Mouse (Mus musculus) hindbrain, embryonic 13.5 days (tissue): Measurements from ENCODE around the gene Ankrd13c. TPM values are rescaled to one million over a fixed set of nuclear protein-coding genes. Genes with fewer than 3 reads are reported as not detected.

Experiments used
- ATAC-seq: fragments of 200-750 bp; cut with Nextera tagmentation; 2 replicates; pipeline ENCODE4 v1.8.0; 2017; ENCODE audit warnings: moderate TSS enrichment; ENCODE audit not compliant: low FRiP score
- H3K27ac ChIP-seq: fragments of 300-500 bp; sonication (generic); 2 replicates; pipeline ENCODE4 v1.5.1; 2015; ENCODE audit warnings: inconsistent platforms, mild to moderate bottlenecking, moderate library complexity
- H3K27me3 ChIP-seq: fragments of 300-500 bp; sonication (generic); 2 replicates; pipeline ENCODE4 v1.6.1; 2015; ENCODE audit warnings: mild to moderate bottlenecking, inconsistent platforms
- H3K36me3 ChIP-seq: fragments of 300-500 bp; sonication (generic); 2 replicates; pipeline ENCODE4 v1.6.1; 2015; ENCODE audit warnings: mild to moderate bottlenecking, inconsistent platforms
- H3K4me1 ChIP-seq: fragments of 300-500 bp; sonication (generic); replicated peaks from 2 replicates; pipeline ENCODE4 v1.6.1; 2015; ENCODE audit warnings: inconsistent platforms
- H3K4me2 ChIP-seq: fragments of 300-500 bp; sonication (generic); 2 replicates; pipeline ENCODE4 v1.6.1; 2015; ENCODE audit warnings: inconsistent platforms, mild to moderate bottlenecking, moderate library complexity
- H3K4me3 ChIP-seq: fragments of 300-500 bp; sonication (generic); 2 replicates; pipeline ENCODE4 v1.5.1; 2015; ENCODE audit warnings: mild to moderate bottlenecking, inconsistent platforms
- H3K9ac ChIP-seq: fragments of 300-500 bp; sonication (generic); 2 replicates; pipeline ENCODE4 v1.6.1; 2015; ENCODE audit warnings: mild to moderate bottlenecking, inconsistent platforms
- H3K9me3 ChIP-seq: fragments of 300-500 bp; sonication (generic); 2 replicates; pipeline ENCODE4 v1.6.1; 2016; ENCODE audit warnings: inconsistent platforms
- WGBS: fragments of 180-500 bp; shearing (Covaris S2); methylation state at CpG from one replicate; pipeline ENCODE4 v1.1.7; 2015; 5-methylcytosine and 5-hydroxymethylcytosine counted together
- polyA plus RNA-seq: library from polyadenylated mRNA; unstranded; fragments of >200 nt; fragmentation: Nextera tagmentation; extraction: Ambion mirVana; gene quantifications from 2 replicates; pipeline ENCODE4 v1.2.1, GENCODE M21; 2015

Gene Ankrd13c
- 22.9 and 23.0 TPM in 2 replicates for polyA plus RNA-seq

DNA sequence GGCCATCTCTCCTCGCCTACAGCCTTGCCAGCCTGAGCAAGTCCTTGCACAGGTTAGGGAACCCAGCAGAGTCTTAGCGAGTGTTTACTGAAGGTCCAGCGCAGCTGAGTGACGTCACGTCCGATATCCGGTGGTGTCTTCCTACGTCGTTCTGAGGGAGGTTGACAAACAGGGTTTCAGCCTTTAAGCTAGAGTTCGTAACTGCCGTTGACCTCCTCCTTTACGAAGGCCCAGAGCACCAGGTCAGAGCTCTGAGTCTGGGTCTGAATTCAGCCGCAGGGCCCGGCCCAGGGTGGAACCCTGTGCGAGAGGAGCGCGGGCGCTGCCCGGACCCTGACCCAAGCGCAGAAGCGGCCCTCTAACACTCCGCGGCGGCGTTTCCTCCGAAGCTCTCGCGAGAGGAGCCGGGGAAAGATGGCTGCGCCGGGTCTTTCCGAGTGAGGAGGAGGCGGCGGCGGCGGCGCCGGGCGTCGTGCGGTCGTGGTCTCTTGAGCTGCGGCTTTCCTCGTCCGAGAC is at the start of gene Ankrd13c:
Gene Ankrd13c, plus strand, starts transcription at position 397 of the 516 bp plus-strand sequence.
- Histone ChIP-seq H3K4me3 (peak within 1 kb of the TSS; percentile 99), H3K9ac (peak within 1 kb of the TSS; percentile 99), H3K4me2 (peak within 1 kb of the TSS; percentile 97), H3K27me3 (peaks cover 4% of the 10 kb centered on the region), H3K36me3 (no peaks in the 10 kb centered on the region), H3K9me3 (no peaks in the 10 kb centered on the region), H3K4me1 (peaks cover 38% of the 10 kb centered on the region), H3K27ac (peak within 1 kb of the TSS; percentile 99)
- WGBS: under 1% methylated on average over 45 of the region's 45 CpGs
- peak; percentile 99 for ATAC-seq

DNA sequence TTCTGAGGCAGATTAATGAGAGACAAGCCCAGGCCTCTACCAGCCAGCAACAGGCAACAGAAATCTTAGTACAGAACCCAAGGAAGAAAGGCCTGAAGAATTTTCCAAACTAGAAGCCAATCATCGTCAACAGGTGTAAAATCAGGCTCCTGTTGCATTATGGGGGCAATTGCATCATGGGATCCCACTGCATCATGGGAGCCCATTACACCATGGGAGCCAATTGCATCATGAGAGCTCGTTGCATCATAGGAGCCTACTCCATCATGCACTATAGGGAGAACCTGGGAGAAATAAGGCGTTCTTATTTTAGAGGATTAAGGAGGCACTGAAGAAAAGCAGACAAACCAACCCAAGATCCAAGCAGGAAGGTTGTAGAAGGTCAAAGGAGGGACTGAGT is 49.4 kb upstream of the Ankrd13c start:
- Histone ChIP-seq H3K9ac (no peak overlapping the region), H3K27me3 (no peaks in the 10 kb centered on the region), H3K36me3 (no peaks in the 10 kb centered on the region), H3K27ac (no peak overlapping the region), H3K9me3 (no peaks in the 10 kb centered on the region), H3K4me1 (no peaks in the 10 kb centered on the region), H3K4me3 (no peak overlapping the region), H3K4me2 (no peak overlapping the region)
- WGBS: 87% methylated on average over 3 of the region's 3 CpGs
- no peak for ATAC-seq

GRCm38 (mm10) chr3:157899986-157900385 is 47.1 kb upstream of the Ankrd13c start:
- no peak overlapping the region for H3K9ac ChIP-seq
- H3K36me3 ChIP-seq: no peaks in the 10 kb centered on the region
- no peak overlapping the region for H3K27ac ChIP-seq
- ATAC-seq: no peak
- no peaks in the 10 kb centered on the region for H3K27me3 ChIP-seq
- no peak overlapping the region for H3K4me3 ChIP-seq
- H3K9me3 ChIP-seq: no peaks in the 10 kb centered on the region
- WGBS: 94% methylated on average over 1 of the region's 1 CpGs
- no peaks in the 10 kb centered on the region for H3K4me1 ChIP-seq
- no peak overlapping the region for H3K4me2 ChIP-seq

- H3K4me3 ChIP-seq: no peak overlapping the region
- no peaks in the 10 kb centered on the region for H3K36me3 ChIP-seq
- no peak overlapping the region for H3K27ac ChIP-seq
- no peaks in the 10 kb centered on the region for H3K9me3 ChIP-seq
- H3K27me3 ChIP-seq: no peaks in the 10 kb centered on the region
- ATAC-seq: no peak
- H3K4me2 ChIP-seq: no peak overlapping the region
- WGBS: 88% methylated on average over 5 of the region's 5 CpGs
- no peaks in the 10 kb centered on the region for H3K4me1 ChIP-seq
- H3K9ac ChIP-seq: no peak overlapping the region
These were observed 45.3 kb upstream of the Ankrd13c start for GRCm38 (mm10) chr3:157901721-157902120.

DNA sequence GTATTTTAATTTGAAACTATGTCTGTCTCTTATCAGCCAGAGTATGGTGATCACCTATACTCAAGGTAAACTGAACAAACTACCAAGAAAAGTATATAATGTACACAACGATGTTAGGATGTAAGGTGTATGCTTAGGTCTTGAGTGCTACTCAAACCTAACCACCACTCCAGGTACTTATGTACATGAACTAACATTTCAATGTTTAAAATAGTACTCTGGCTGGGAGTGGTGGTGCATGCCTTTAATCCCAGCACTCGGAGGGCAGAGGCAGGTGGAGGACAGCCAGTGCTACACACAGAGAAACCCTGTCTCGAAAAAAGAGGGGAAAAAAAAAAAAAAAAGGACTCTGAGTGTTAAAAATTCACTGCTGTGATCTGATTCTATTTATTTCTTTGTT is 38.9 kb upstream of the Ankrd13c start:
- ATAC-seq: no peak
- WGBS: 89% methylated on average over 3 of the region's 3 CpGs
- no peak overlapping the region for H3K9ac ChIP-seq
- no peaks in the 10 kb centered on the region for H3K4me1 ChIP-seq
- no peak overlapping the region for H3K4me3 ChIP-seq
- no peaks in the 10 kb centered on the region for H3K9me3 ChIP-seq
- no peaks in the 10 kb centered on the region for H3K36me3 ChIP-seq
- no peaks in the 10 kb centered on the region for H3K27me3 ChIP-seq
- no peak overlapping the region for H3K27ac ChIP-seq
- H3K4me2 ChIP-seq: no peak overlapping the region

DNA sequence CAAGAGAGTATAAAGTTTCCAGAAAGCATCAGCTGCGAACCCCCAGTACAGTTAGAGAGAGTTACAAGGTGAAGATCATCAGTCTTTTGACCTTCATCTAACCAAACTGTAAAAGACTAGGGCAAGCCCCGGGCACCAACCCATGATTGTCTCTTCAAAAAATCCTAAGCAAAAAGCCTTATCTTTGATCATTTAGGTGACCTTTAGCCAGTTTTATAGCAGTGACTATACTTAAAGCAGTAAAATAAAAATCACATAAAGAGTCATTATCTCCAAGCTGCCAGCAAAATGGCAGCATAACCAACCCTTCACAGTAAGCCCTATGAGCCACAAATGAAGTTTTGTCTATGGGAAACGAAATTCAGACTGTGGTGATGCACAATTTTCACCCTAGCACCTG is 36.8 kb upstream of the Ankrd13c start:
- 81% methylated on average over 3 of the region's 3 CpGs for WGBS

GRCm38 (mm10) chr3:157912155-157912554 is 34.9 kb upstream of the Ankrd13c start:
- Histone ChIP-seq H3K27me3 (no peaks in the 10 kb centered on the region), H3K4me2 (no peak overlapping the region), H3K27ac (no peak overlapping the region), H3K4me3 (no peak overlapping the region), H3K9me3 (no peaks in the 10 kb centered on the region), H3K36me3 (no peaks in the 10 kb centered on the region), H3K9ac (no peak overlapping the region), H3K4me1 (no peaks in the 10 kb centered on the region)
- WGBS: 94% methylated on average over 2 of the region's 2 CpGs
- no peak for ATAC-seq

More for the DNA sequence above, 36.8 kb upstream of the Ankrd13c start:
- H3K9me3 ChIP-seq: no peaks in the 10 kb centered on the region
- H3K9ac ChIP-seq: no peak overlapping the region
- no peaks in the 10 kb centered on the region for H3K27me3 ChIP-seq
- H3K27ac ChIP-seq: no peak overlapping the region
- H3K36me3 ChIP-seq: no peaks in the 10 kb centered on the region
- H3K4me3 ChIP-seq: no peak overlapping the region
- H3K4me2 ChIP-seq: no peak overlapping the region
- ATAC-seq: no peak
- H3K4me1 ChIP-seq: no peaks in the 10 kb centered on the region

GRCm38 (mm10) chr3:157916336-157916735 is 30.7 kb upstream of the Ankrd13c start:
- H3K9ac ChIP-seq: no peak overlapping the region
- WGBS: 72% methylated on average over 4 of the region's 4 CpGs
- no peak overlapping the region for H3K4me3 ChIP-seq
- no peak overlapping the region for H3K4me2 ChIP-seq
- H3K4me1 ChIP-seq: no peaks in the 10 kb centered on the region
- no peak for ATAC-seq
- no peaks in the 10 kb centered on the region for H3K27me3 ChIP-seq
- no peaks in the 10 kb centered on the region for H3K36me3 ChIP-seq
- H3K9me3 ChIP-seq: no peaks in the 10 kb centered on the region
- no peak overlapping the region for H3K27ac ChIP-seq

GRCm38 (mm10) chr3:157921376-157921775 is 25.7 kb upstream of the Ankrd13c start:
- H3K36me3 ChIP-seq: no peaks in the 10 kb centered on the region
- ATAC-seq: no peak
- H3K4me1 ChIP-seq: peaks cover 6% of the 10 kb centered on the region
- H3K4me2 ChIP-seq: no peak overlapping the region
- H3K9ac ChIP-seq: no peak overlapping the region
- H3K27me3 ChIP-seq: no peaks in the 10 kb centered on the region
- no peaks in the 10 kb centered on the region for H3K9me3 ChIP-seq
- no peak overlapping the region for H3K27ac ChIP-seq
- 85% methylated on average over 2 of the region's 2 CpGs for WGBS
- H3K4me3 ChIP-seq: no peak overlapping the region

- Histone ChIP-seq H3K4me1 (peaks cover 6% of the 10 kb centered on the region), H3K4me2 (no peak overlapping the region), H3K36me3 (no peaks in the 10 kb centered on the region), H3K27me3 (no peaks in the 10 kb centered on the region), H3K9ac (no peak overlapping the region), H3K4me3 (no peak overlapping the region), H3K9me3 (no peaks in the 10 kb centered on the region), H3K27ac (no peak overlapping the region)
- WGBS: 90% methylated on average over 3 of the region's 3 CpGs
- ATAC-seq: no peak
These were observed 23.7 kb upstream of the Ankrd13c start for GRCm38 (mm10) chr3:157923268-157923835.

DNA sequence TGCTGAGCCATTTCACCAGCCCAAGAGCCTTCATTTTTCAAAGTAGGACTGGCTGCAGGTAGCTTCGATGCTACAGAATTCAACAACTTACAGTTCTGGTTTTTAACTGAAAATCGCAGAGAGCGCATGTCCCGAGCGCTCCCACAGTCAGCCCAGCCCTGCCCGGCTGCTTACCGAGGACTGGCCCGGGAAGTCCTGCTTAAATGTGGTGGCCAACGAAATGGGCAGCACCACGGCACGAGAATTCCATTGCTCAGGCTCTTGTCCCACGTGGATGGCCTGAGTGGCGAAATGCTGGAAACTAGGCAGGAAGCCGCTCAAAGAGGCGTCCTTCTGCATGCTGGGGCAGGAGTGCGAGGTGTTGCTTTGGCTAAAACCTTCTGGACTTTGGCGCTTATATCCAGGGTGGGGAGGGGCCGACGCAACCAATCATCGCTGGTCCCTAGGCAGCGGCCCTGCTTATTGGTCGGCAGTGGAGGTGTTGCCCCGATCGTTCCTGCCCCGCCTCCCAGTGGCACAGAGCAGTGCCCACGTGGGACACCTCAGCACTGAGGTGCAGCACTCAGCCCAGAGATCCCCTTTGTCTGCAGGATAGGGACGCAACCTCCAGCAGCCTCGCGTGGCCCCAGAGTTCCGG is 22.2 kb upstream of the Ankrd13c start, which contains the start of gene Cth:
Gene Cth, minus strand, starts transcription at position 386 of the 637 bp plus-strand sequence.
- H3K4me2 ChIP-seq: peak within 1 kb of the TSS; percentile 94
- H3K9me3 ChIP-seq: no peaks in the 10 kb centered on the region
- peak within 1 kb of the TSS; percentile 56 for H3K4me3 ChIP-seq
- H3K4me1 ChIP-seq: peaks cover 6% of the 10 kb centered on the region
- H3K9ac ChIP-seq: peak within 1 kb of the TSS; percentile 62
- WGBS: 1% methylated on average over 30 of the region's 30 CpGs
- H3K36me3 ChIP-seq: no peaks in the 10 kb centered on the region
- no peak within 1 kb of the TSS for H3K27ac ChIP-seq
- ATAC-seq: peak; percentile 100
- H3K27me3 ChIP-seq: no peaks in the 10 kb centered on the region

DNA sequence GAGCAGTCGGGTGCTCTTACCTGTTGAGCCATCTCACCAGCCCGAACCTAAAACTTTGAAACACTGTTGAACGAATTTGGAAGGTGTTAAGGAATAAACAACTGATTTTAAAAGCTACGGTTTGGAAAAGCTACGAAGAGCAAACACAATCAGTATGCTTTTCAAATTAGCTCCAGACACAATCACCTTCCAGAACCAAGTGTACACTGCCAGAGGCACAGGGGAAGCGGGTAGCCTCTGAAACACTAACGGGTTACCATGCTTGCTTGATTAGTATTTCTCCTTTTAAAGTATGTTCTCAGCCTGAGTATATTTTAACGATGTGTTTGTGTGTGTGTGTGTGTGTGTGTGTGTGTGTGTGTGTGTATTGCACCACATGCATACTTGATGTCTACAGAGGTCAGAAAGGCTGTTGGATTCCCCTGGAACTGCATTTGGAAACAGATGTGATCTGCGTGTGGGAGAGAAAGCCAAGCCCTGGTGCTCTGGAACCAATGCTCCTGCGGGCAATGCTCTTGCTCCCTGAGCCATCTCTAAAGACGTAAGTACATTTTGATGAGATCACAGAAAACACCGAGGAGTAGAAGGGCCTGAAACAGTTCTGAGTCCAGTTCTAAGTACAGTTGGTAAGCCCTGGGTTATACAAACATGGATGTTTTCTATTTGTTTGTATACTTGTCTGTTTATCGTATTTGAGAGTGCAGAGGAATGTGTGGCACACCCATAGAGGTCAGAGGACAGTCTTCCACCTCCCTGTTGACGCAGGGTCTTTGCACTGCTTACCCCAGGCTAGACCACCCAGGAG is 21.1 kb upstream of the Ankrd13c start:
- H3K4me2 ChIP-seq: no peak overlapping the region
- H3K9ac ChIP-seq: no peak overlapping the region
- no peak overlapping the region for H3K4me3 ChIP-seq
- peaks cover 6% of the 10 kb centered on the region for H3K4me1 ChIP-seq
- H3K36me3 ChIP-seq: no peaks in the 10 kb centered on the region
- no peak for ATAC-seq
- 90% methylated on average over 14 of the region's 14 CpGs for WGBS
- no peaks in the 10 kb centered on the region for H3K27me3 ChIP-seq
- no peaks in the 10 kb centered on the region for H3K9me3 ChIP-seq
- H3K27ac ChIP-seq: no peak overlapping the region
